Mouse (Mus musculus) hindbrain, postnatal 0 days (tissue): Measurements from ENCODE around the gene Eml5. TPM values are rescaled to one million over a fixed set of nuclear protein-coding genes. Genes with fewer than 3 reads are reported as not detected.
A peak's percentile ranks its signal among the peaks of the same experiment; 100 is the strongest.

Experiments used
- ATAC-seq: fragments of 200-750 bp; cut with Nextera tagmentation; 2 replicates; pipeline ENCODE4 v1.8.0; 2017; ENCODE audit warnings: mild to moderate bottlenecking, moderate TSS enrichment, moderate library complexity
- DNase-seq: peaks from one replicate; pipeline ENCODE4 v3.0.0-alpha.2; 2015; ENCODE audit warnings: low spot score
- H3K27ac ChIP-seq: fragments of 300-500 bp; sonication (generic); 2 replicates; pipeline ENCODE4 v1.5.1; 2014; ENCODE audit warnings: mild to moderate bottlenecking
- H3K27me3 ChIP-seq: fragments of 300-500 bp; sonication (generic); 2 replicates; pipeline ENCODE4 v1.6.1; 2014; ENCODE audit warnings: low read length, mixed read lengths; ENCODE audit not compliant: insufficient read depth
- H3K36me3 ChIP-seq: fragments of 300-500 bp; sonication (generic); 2 replicates; pipeline ENCODE4 v1.6.1; 2014; ENCODE audit warnings: low read length, mixed read lengths; ENCODE audit not compliant: insufficient read depth
- H3K4me1 ChIP-seq: fragments of 300-500 bp; sonication (generic); 2 replicates; pipeline ENCODE4 v1.6.1; 2014; ENCODE audit warnings: antibody characterized with exemption, low read length, mixed read lengths; ENCODE audit not compliant: insufficient read depth
- H3K4me2 ChIP-seq: fragments of 300-500 bp; sonication (generic); 2 replicates; pipeline ENCODE4 v1.6.1; 2014; ENCODE audit warnings: low read depth, mild to moderate bottlenecking, low read length, moderate library complexity, mixed read lengths
- H3K4me3 ChIP-seq: fragments of 300-500 bp; sonication (generic); 2 replicates; pipeline ENCODE4 v1.5.1; 2014; ENCODE audit warnings: low read length
- H3K9ac ChIP-seq: fragments of 300-500 bp; sonication (generic); replicated peaks from 2 replicates; pipeline ENCODE4 v1.6.1; 2014; ENCODE audit warnings: mild to moderate bottlenecking, low read length, moderate library complexity, mixed read lengths
- H3K9me3 ChIP-seq: fragments of 300-500 bp; sonication (generic); 2 replicates; pipeline ENCODE4 v1.6.1; 2016; ENCODE audit warnings: low read length, mixed read lengths
- CTCF ChIP-seq: IDR thresholded peaks from 2 replicates; pipeline ENCODE4 v1.5.1; 2016; ENCODE audit warnings: antibody characterized with exemption, control low read depth, low read depth
- WGBS: fragments of 180-500 bp; shearing (Covaris S2); extraction: QIAGEN DNeasy Blood & Tissue Kit; methylation state at CpG from one replicate; pipeline ENCODE4 v1.1.7; 2014; 5-methylcytosine and 5-hydroxymethylcytosine counted together
- polyA plus RNA-seq: library from polyadenylated mRNA; unstranded; fragments of >200 nt; fragmentation: Nextera tagmentation; extraction: Ambion mirVana; gene quantifications from 2 replicates; pipeline ENCODE4 v1.2.1, GENCODE M21; 2015
- total RNA-seq: library from RNA; depleted of rRNA; stranded (reverse); fragments of >200 nt; gene quantifications from 2 replicates; pipeline ENCODE4 v1.2.3, GENCODE M21; 2014; rRNA removed

Gene Eml5
- total and polyA plus RNA-seq, 2 experiments from 2014 or later = 12.4 to 23.4 TPM

- no peak overlapping the region for H3K9ac ChIP-seq
- no peak overlapping the region for H3K4me2 ChIP-seq
- DNase-seq (peak; percentile 67), ATAC-seq (peak; percentile 81)
- H3K27me3 ChIP-seq = no peaks in the 10 kb centered on the region
- H3K9me3 ChIP-seq = no peaks in the 10 kb centered on the region
- WGBS = 33% methylated on average over 3 of the region's 3 CpGs
- H3K4me1 ChIP-seq = peaks cover 5% of the 10 kb centered on the region; the same call in 1 of the 2 replicates
- no peak overlapping the region for H3K4me3 ChIP-seq
- H3K27ac ChIP-seq = no peak overlapping the region
- no peak for TF ChIP-seq CTCF
- H3K36me3 ChIP-seq = no peaks in the 10 kb centered on the region
These were observed 160.2 kb downstream of the Eml5 start for GRCm38 (mm10) chr12:98741011-98741501.

DNA sequence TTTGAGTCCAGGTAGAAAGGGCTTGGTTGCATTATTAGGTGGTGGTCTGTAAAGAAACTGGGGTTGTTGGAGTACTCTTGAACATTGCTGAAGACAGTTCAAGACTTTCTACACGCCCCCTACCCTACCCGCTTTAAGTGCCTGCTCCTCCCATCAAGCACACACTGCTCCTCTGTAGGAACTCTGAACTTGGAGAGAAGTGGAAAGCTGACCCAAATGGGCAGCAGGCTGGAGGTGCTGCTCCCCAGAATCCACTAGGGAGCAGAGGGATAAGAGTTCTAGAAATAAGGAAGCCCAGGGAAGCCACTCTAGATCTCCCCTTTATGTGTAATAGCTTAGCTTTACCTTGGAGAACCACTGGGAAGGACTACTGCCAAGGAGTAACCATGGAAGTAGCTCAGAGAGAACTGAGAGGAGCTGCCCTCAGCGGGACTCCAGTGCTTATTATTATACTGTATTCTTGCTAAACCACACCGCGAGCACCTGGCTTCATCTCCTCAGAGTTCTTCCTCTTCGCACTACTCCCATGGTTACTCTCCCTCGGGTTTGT lies 163.4 kb downstream of the Eml5 start:
- 12% methylated on average over 7 of the region's 7 CpGs for WGBS
- no peak overlapping the region for H3K27ac ChIP-seq
- ATAC-seq (no peak), DNase-seq (no peak)
- peak overlapping the region; percentile 76; the same call in 1 of the 2 replicates for H3K9ac ChIP-seq
- peak overlapping the region; percentile 82 for H3K4me3 ChIP-seq
- H3K36me3 ChIP-seq = no peaks in the 10 kb centered on the region
- H3K4me2 ChIP-seq = peak overlapping the region; percentile 96
- H3K9me3 ChIP-seq = no peaks in the 10 kb centered on the region
- peaks cover 22% of the 10 kb centered on the region; the same call in 1 of the 2 replicates for H3K4me1 ChIP-seq
- H3K27me3 ChIP-seq = no peaks in the 10 kb centered on the region
- TF ChIP-seq CTCF = no peak

GRCm38 (mm10) chr12:98736951-98737800 lies 164.1 kb downstream of the Eml5 start, which contains the start of gene Ptpn21:
Gene Ptpn21, minus strand, starts transcription at chr12:98737405.
- peak within 1 kb of the TSS; percentile 82 for H3K4me3 ChIP-seq
- DNase-seq (peak; percentile 55), ATAC-seq (peak; percentile 39)
- no peaks in the 10 kb centered on the region for H3K36me3 ChIP-seq
- peak within 1 kb of the TSS; percentile 96 for H3K4me2 ChIP-seq
- under 1% methylated on average over 74 of the region's 75 CpGs for WGBS
- no peaks in the 10 kb centered on the region for H3K9me3 ChIP-seq
- H3K27ac ChIP-seq = peak within 1 kb of the TSS; percentile 74
- H3K27me3 ChIP-seq = no peaks in the 10 kb centered on the region
- no peak for TF ChIP-seq CTCF
- H3K9ac ChIP-seq = peak within 1 kb of the TSS; percentile 76
- H3K4me1 ChIP-seq = peaks cover 24% of the 10 kb centered on the region; the same call in 1 of the 2 replicates

Other genes with a start within 250 kb of the Eml5 start
- gene Ptpn21, start 164.1 kb downstream of the Eml5 start, total RNA-seq = 3.7 and 6.0 TPM in 2 replicates
- 2.5 and 2.7 TPM in 2 replicates for gene Ptpn21, start 164.1 kb downstream of the Eml5 start, polyA plus RNA-seq
- 84.1 and 102 TPM in 2 replicates for gene Zc3h14, start 154.5 kb downstream of the Eml5 start, total RNA-seq
- 100.0 and 101 TPM in 2 replicates for gene Zc3h14, start 154.5 kb downstream of the Eml5 start, polyA plus RNA-seq
- gene Ttc8, start 19.1 kb upstream of the Eml5 start, total RNA-seq = 23.9 and 25.6 TPM in 2 replicates
- 22.0 and 25.1 TPM in 2 replicates for gene Ttc8, start 19.1 kb upstream of the Eml5 start, polyA plus RNA-seq